Mouse (Mus musculus): Measurements from ENCODE around the gene 1700020N15Rik.
"Not testable (repeated sequence)": the region's sequence is repeated elsewhere in the genome, so short reads cannot be mapped to it uniquely, and the experiment has no call there.

The 1700020N15Rik gene

DNA sequence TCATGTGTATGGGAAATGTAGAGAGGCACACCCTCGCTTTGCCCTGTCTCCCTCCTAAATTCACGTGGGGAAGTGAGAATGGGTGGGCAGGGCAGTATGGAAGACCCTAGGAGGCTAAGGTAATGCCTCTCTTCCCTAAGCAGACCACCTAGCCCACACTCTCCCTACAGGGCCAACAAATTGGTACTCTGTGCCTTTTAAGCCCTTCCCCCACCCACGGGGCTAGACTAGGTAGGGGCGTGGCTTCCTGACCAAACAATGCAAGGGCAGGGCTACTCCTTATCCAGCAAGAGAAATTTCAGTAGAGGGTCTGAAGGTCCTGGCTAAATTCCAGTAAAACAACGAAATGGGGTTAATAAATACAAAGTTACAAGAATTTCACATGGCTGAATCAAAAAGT, at the start of gene 1700020N15Rik:
TSS of gene 1700020N15Rik (plus strand) at position 301 of the 400 bp plus-strand sequence.
- not testable (repeated sequence) for DNase-seq (ENCODE audit: low spot score)

- DNase-seq (ENCODE audit: low spot score): no peak
These were observed 31.9 kb downstream of the 1700020N15Rik start for GRCm38 (mm10) chrX:69976790-69977579.
